Mouse (Mus musculus) small intestine, adult 2 months (tissue): Measurements from ENCODE around the gene Ankrd42. TPM values are rescaled to one million over a fixed set of nuclear protein-coding genes. Genes with fewer than 3 reads are reported as not detected.

Experiments used
- H3K27ac ChIP-seq: fragments of 200-500 bp; 2 replicates; pipeline ENCODE4 v1.5.1; 2012; ENCODE audit warnings: low read depth, low read length, control low read depth, inconsistent platforms; ENCODE audit not compliant: insufficient read depth
- H3K27me3 ChIP-seq: fragments of 200-500 bp; 2 replicates; pipeline ENCODE4 v1.6.1; 2012; ENCODE audit warnings: mild to moderate bottlenecking, moderate library complexity, low read length, inconsistent platforms; ENCODE audit not compliant: control insufficient read depth, insufficient read depth
- H3K36me3 ChIP-seq: fragments of 200-500 bp; 2 replicates; pipeline ENCODE4 v1.6.1; 2012; ENCODE audit warnings: mild to moderate bottlenecking, low read length, control low read depth, inconsistent platforms; ENCODE audit not compliant: control insufficient read depth, insufficient read depth
- H3K4me1 ChIP-seq: fragments of 200-500 bp; 2 replicates; pipeline ENCODE4 v1.6.1; 2012; ENCODE audit warnings: low read length, inconsistent platforms, mixed read lengths; ENCODE audit not compliant: control insufficient read depth, insufficient read depth, insufficient read length
- H3K4me3 ChIP-seq: fragments of 200-500 bp; 2 replicates; pipeline ENCODE4 v1.5.1; 2012; ENCODE audit warnings: low read depth, mild to moderate bottlenecking, control low read depth, inconsistent platforms, low read length, moderate library complexity
- CTCF ChIP-seq: fragments of 200-500 bp; IDR thresholded peaks from 2 replicates; pipeline ENCODE4 v1.5.1; 2012; ENCODE audit warnings: low read depth, mild to moderate bottlenecking, control low read depth, inconsistent platforms, low read length, moderate library complexity, mixed read lengths; ENCODE audit not compliant: insufficient replicate concordance, insufficient read length; ENCODE audit errors: extremely low read depth
- POLR2A ChIP-seq: fragments of 200-500 bp; IDR thresholded peaks from 2 replicates; pipeline ENCODE4 v1.6.1; 2012; ENCODE audit warnings: low read depth, mild to moderate bottlenecking, control low read depth, inconsistent platforms, low read length, moderate library complexity
- WGBS: fragments of 180-500 bp; shearing (Covaris S2); methylation state at CpG from one replicate; pipeline ENCODE4 v1.1.7; 2018; 5-methylcytosine and 5-hydroxymethylcytosine counted together
- polyA plus RNA-seq: library from polyadenylated mRNA; depleted of rRNA; stranded (reverse); fragments of >200 nt; gene quantifications from 2 replicates; pipeline ENCODE4 v1.2.3, GENCODE M21; 2012

The Ankrd42 gene
- polyA plus RNA-seq, 1 experiment, result 0.42 TPM

GRCm38 (mm10) chr7:92580491-92581207 lies 56.3 kb downstream of the Ankrd42 start:
- Histone ChIP-seq H3K36me3 (peaks cover 9% of the 10 kb centered on the region), H3K27me3 (no peaks in the 10 kb centered on the region), H3K4me3 (no peak overlapping the region), H3K4me1 (no peaks in the 10 kb centered on the region), H3K27ac (no peak overlapping the region)
- WGBS, result 85% methylated on average over 5 of the region's 5 CpGs
- TF ChIP-seq POLR2A (no peak), CTCF (no peak)

GRCm38 (mm10) chr7:92566775-92567174 lies 70.2 kb downstream of the Ankrd42 start:
- Histone ChIP-seq H3K4me3 (no peak overlapping the region), H3K27me3 (no peaks in the 10 kb centered on the region), H3K4me1 (peaks cover 2% of the 10 kb centered on the region), H3K27ac (peak overlapping the region; percentile 67), H3K36me3 (peaks cover 5% of the 10 kb centered on the region)
- WGBS, result 88% methylated on average over 1 of the region's 1 CpGs
- no peak for TF ChIP-seq CTCF
- TF ChIP-seq POLR2A, result no peak

- Histone ChIP-seq H3K27ac (peak within 1 kb of the TSS; percentile 86), H3K4me1 (no peaks in the 10 kb centered on the region), H3K36me3 (no peaks in the 10 kb centered on the region), H3K27me3 (no peaks in the 10 kb centered on the region), H3K4me3 (peak within 1 kb of the TSS; percentile 81)
- under 1% methylated on average over 60 of the region's 60 CpGs for WGBS
- TF ChIP-seq CTCF (peak; percentile 56; the same call in 1 of the 2 replicates), POLR2A (peak; percentile 44; the same call in 1 of the 2 replicates)
These were observed 75.7 kb downstream of the Ankrd42 start, which contains the start of gene Ccdc90b for GRCm38 (mm10) chr7:92560986-92561876. Gene Ccdc90b (plus strand): TSS chr7:92561149.

- Histone ChIP-seq H3K4me1 (no peaks in the 10 kb centered on the region), H3K27ac (no peak overlapping the region), H3K27me3 (no peaks in the 10 kb centered on the region), H3K36me3 (no peaks in the 10 kb centered on the region), H3K4me3 (no peak overlapping the region)
- 86% methylated on average over 2 of the region's 2 CpGs for WGBS
- TF ChIP-seq POLR2A (no peak), CTCF (no peak)
These were observed 78.2 kb downstream of the Ankrd42 start for GRCm38 (mm10) chr7:92558744-92559143.

- H3K27me3 ChIP-seq, result no peaks in the 10 kb centered on the region
- 42% methylated on average over 4 of the region's 4 CpGs for WGBS
- TF ChIP-seq POLR2A (no peak), CTCF (no peak)
- H3K4me1 ChIP-seq, result no peaks in the 10 kb centered on the region
- H3K4me3 ChIP-seq, result no peak overlapping the region
- H3K36me3 ChIP-seq, result no peaks in the 10 kb centered on the region
- H3K27ac ChIP-seq, result no peak overlapping the region
These were observed 86.0 kb downstream of the Ankrd42 start for GRCm38 (mm10) chr7:92550990-92551392.

GRCm38 (mm10) chr7:92550248-92550989 lies 86.5 kb downstream of the Ankrd42 start:
- 70% methylated on average over 6 of the region's 6 CpGs for WGBS
- Histone ChIP-seq H3K27ac (no peak overlapping the region), H3K36me3 (no peaks in the 10 kb centered on the region), H3K4me3 (no peak overlapping the region), H3K27me3 (no peaks in the 10 kb centered on the region), H3K4me1 (no peaks in the 10 kb centered on the region)
- TF ChIP-seq CTCF, result no peak
